Comparison of ENCODE assay signal across 9 mouse cellular contexts in genomic region chr11:109652505-109652904, GRCm38 (mm10). TPM values are rescaled to one million over a fixed set of nuclear protein-coding genes. Genes with fewer than 3 reads are reported as not detected.
A peak's percentile ranks its signal among the peaks of the same experiment; 100 is the strongest.
DNase-seq lines count a peak whose midpoint lies in the region; ATAC-seq and TF ChIP-seq lines count a peak whose summit lies in the region.
"Had no signal": no experiment of that assay in that cellular context is flagged by ENCODE, and none has a peak within 500 bp of the region (broad histone marks: within the 10 kb centered on the region; RNA-seq: fewer than 3 reads in every experiment).

No protein-coding gene starts in this region.

- H3K4me2 ChIP-seq in heart, embryonic 12.5 days: peak overlapping the region; percentile 91
- H3K4me2 ChIP-seq in forebrain, postnatal 0 days (ENCODE audit: low read depth): peak overlapping the region; percentile 76
- H3K4me2 ChIP-seq in liver, embryonic 16.5 days (ENCODE audit: low read depth, low read length): peak overlapping the region; percentile 96

- TF ChIP-seq CTCF in ES-Bruce4 (IDR thresholded peaks at IDR 0.05; ENCODE audit: low read depth, low read length): no peak
- no peak for TF ChIP-seq CTCF in forebrain, postnatal 0 days (IDR thresholded peaks at IDR 0.05; ENCODE audit: low read depth)

- no peak for ATAC-seq in heart, embryonic 12.5 days (ENCODE audit: insufficient number of reproducible peaks, low FRiP score)
- ATAC-seq in forebrain, postnatal 0 days: no peak
- no peak for ATAC-seq in liver, embryonic 16.5 days (ENCODE audit: low read depth)
- ATAC-seq in megakaryocyte progenitor cell, adult 5-6 weeks (replicated peaks; ENCODE audit: poor library complexity): no peak

- no peak for TF ChIP-seq POLR2A in ES-Bruce4 (IDR thresholded peaks at IDR 0.05; ENCODE audit: insufficient read depth, low read length)

- peaks cover 37% of the 10 kb centered on the region for H3K36me3 ChIP-seq in heart, embryonic 12.5 days
- peaks cover 16% of the 10 kb centered on the region for H3K36me3 ChIP-seq in ES-Bruce4 (ENCODE audit: control insufficient read depth, insufficient read depth, low read length, poor library complexity, severe bottlenecking)
- peaks cover 23% of the 10 kb centered on the region for H3K36me3 ChIP-seq in forebrain, postnatal 0 days (ENCODE audit: insufficient read depth)
- peaks cover 10% of the 10 kb centered on the region; the same call in 1 of the 2 replicates for H3K36me3 ChIP-seq in liver, embryonic 16.5 days (ENCODE audit: control insufficient read depth, insufficient read depth)

- H3K27ac ChIP-seq in heart, embryonic 12.5 days (ENCODE audit: poor library complexity, severe bottlenecking): peak overlapping the region; percentile 100
- no peak overlapping the region for H3K27ac ChIP-seq in ES-Bruce4 (ENCODE audit: insufficient read depth, low read length)
- H3K27ac ChIP-seq in forebrain, postnatal 0 days (ENCODE audit: low read depth, low read length): no peak overlapping the region
- peak overlapping the region; percentile 29 for H3K27ac ChIP-seq in liver, embryonic 16.5 days (ENCODE audit: low read length)

- peak overlapping the region; percentile 100 for H3K4me3 ChIP-seq in heart, embryonic 12.5 days
- H3K4me3 ChIP-seq in ES-Bruce4 (ENCODE audit: low read depth, low read length): no peak overlapping the region
- peak overlapping the region; percentile 93 for H3K4me3 ChIP-seq in forebrain, postnatal 0 days (ENCODE audit: low read depth, low read length)
- H3K4me3 ChIP-seq in liver, embryonic 16.5 days (ENCODE audit: low read depth, low read length): peak overlapping the region; percentile 85

- H3K9me3 ChIP-seq in heart, embryonic 12.5 days (replicated peaks): no peaks in the 10 kb centered on the region
- no peaks in the 10 kb centered on the region for H3K9me3 ChIP-seq in ES-Bruce4 (replicated peaks; ENCODE audit: control insufficient read depth, insufficient read depth, low read length, poor library complexity, severe bottlenecking)
- H3K9me3 ChIP-seq in forebrain, postnatal 0 days (ENCODE audit: low read length): no peaks in the 10 kb centered on the region
- no peaks in the 10 kb centered on the region for H3K9me3 ChIP-seq in liver, embryonic 16.5 days (replicated peaks; ENCODE audit: control insufficient read depth, low read length)

- DNase-seq in heart, adult 11 months: no peak
- DNase-seq in forebrain, postnatal 0 days: no peak
- no peak for DNase-seq in ovary, postnatal 10 days (ENCODE audit: low spot score)
- no peak for DNase-seq in B cell, adult 2 months
- DNase-seq: kidney, postnatal 36 days had no signal

- H3K4me1 ChIP-seq in heart, embryonic 12.5 days (replicated peaks): peaks cover 55% of the 10 kb centered on the region
- no peaks in the 10 kb centered on the region for H3K4me1 ChIP-seq in ES-Bruce4 (ENCODE audit: control insufficient read depth, insufficient read depth, low read length)
- peaks cover 33% of the 10 kb centered on the region for H3K4me1 ChIP-seq in forebrain, postnatal 0 days (ENCODE audit: insufficient read depth)
- H3K4me1 ChIP-seq in liver, embryonic 16.5 days (ENCODE audit: control insufficient read depth, low read depth, low read length): peaks cover 44% of the 10 kb centered on the region

- WGBS in heart, embryonic 12.5 days: 18% methylated on average over 6 of the region's 6 CpGs
- WGBS in forebrain, postnatal 0 days: 29% methylated on average over 6 of the region's 6 CpGs
- 24% methylated on average over 6 of the region's 6 CpGs for WGBS in liver, embryonic 16.5 days (ENCODE audit: insufficient replicate concordance)

- no peak for TF ChIP-seq EP300 in ES-Bruce4 (IDR thresholded peaks at IDR 0.05; ENCODE audit: insufficient read depth, low read depth, low read length)

- H3K9ac ChIP-seq in heart, embryonic 12.5 days: peak overlapping the region; percentile 100
- H3K9ac ChIP-seq in ES-Bruce4 (ENCODE audit: low read depth, poor library complexity, severe bottlenecking): 0 out of 2 replicates have a peak overlapping the region, but pooled peaks have one; percentile 96
- H3K9ac ChIP-seq in forebrain, postnatal 0 days: peak overlapping the region; percentile 88
- peak overlapping the region; percentile 89 for H3K9ac ChIP-seq in liver, embryonic 16.5 days (ENCODE audit: low read depth, low read length)

- no peaks in the 10 kb centered on the region for H3K27me3 ChIP-seq in heart, embryonic 12.5 days (replicated peaks)
- H3K27me3 ChIP-seq in ES-Bruce4 (ENCODE audit: control insufficient read depth, insufficient read depth, low read length, poor library complexity, severe bottlenecking): no peaks in the 10 kb centered on the region
- H3K27me3 ChIP-seq in forebrain, postnatal 0 days (ENCODE audit: insufficient read depth, low read length): no peaks in the 10 kb centered on the region
- peaks cover 3% of the 10 kb centered on the region; the same call in 1 of the 2 replicates for H3K27me3 ChIP-seq in liver, embryonic 16.5 days (ENCODE audit: control insufficient read depth, insufficient read depth, low read depth, low read length)

RNA-seq across cellular contexts. Expression of gene Prkar1a, which starts 3.3 kb away (rescaled TPM):
- polyA plus RNA-seq in heart, embryonic 12.5 days (2016; fragmentation: Nextera tagmentation; extraction: Ambion mirVana): 507 and 511 TPM in 2 replicates
- 91.8 and 98.3 TPM in 2 replicates for polyA plus RNA-seq in ES-Bruce4 (2011; ENCODE audit: insufficient read depth, insufficient read length, low read depth, missing spikeins)
- total RNA-seq in forebrain, postnatal 0 days (2014; rRNA removed): 231 and 294 TPM in 2 replicates
- polyA plus RNA-seq in forebrain, postnatal 0 days (2015; fragmentation: Nextera tagmentation; extraction: Ambion mirVana): 418 and 468 TPM in 2 replicates
- polyA plus RNA-seq in liver, embryonic 16.5 days (2015; fragmentation: Nextera tagmentation; extraction: Ambion mirVana): 109 and 112 TPM in 2 replicates
- total RNA-seq in megakaryocyte progenitor cell, adult 5-6 weeks (2015): 94.1 and 104 TPM in 2 replicates
- 59.8 and 77.3 TPM in 2 replicates for total RNA-seq in megakaryocyte progenitor cell, adult 5-6 weeks (2017)

RNA-seq across cellular contexts. Expression of gene Wipi1, which starts 40.7 kb away (rescaled TPM):
- polyA plus RNA-seq in heart, embryonic 12.5 days (2016; fragmentation: Nextera tagmentation; extraction: Ambion mirVana): 49.9 and 51.3 TPM in 2 replicates
- polyA plus RNA-seq in ES-Bruce4 (2011; ENCODE audit: insufficient read depth, insufficient read length, low read depth, missing spikeins): 26.9 and 27.7 TPM in 2 replicates
- 10.8 and 10.9 TPM in 2 replicates for total RNA-seq in forebrain, postnatal 0 days (2014; rRNA removed)
- 11.8 and 16.5 TPM in 2 replicates for polyA plus RNA-seq in forebrain, postnatal 0 days (2015; fragmentation: Nextera tagmentation; extraction: Ambion mirVana)
- polyA plus RNA-seq in liver, embryonic 16.5 days (2015; fragmentation: Nextera tagmentation; extraction: Ambion mirVana): 23.6 and 24.0 TPM in 2 replicates
- total RNA-seq in megakaryocyte progenitor cell, adult 5-6 weeks (2015): 7.4 and 8.8 TPM in 2 replicates
- total RNA-seq in megakaryocyte progenitor cell, adult 5-6 weeks (2017): 6.4 and 6.9 TPM in 2 replicates

Comparison
In these comparisons a context has a peak if more than half of its experiments do, and no peak if none do; other contexts are left out.
1. H3K27ac ChIP-seq: peak in heart, embryonic 12.5 days (single experiment) and liver, embryonic 16.5 days (single experiment); none in ES-Bruce4 (single experiment) and forebrain, postnatal 0 days (single experiment).
2. Peak in every context shown above with its lines, with median percentiles within 50 percentile points of each other: H3K4me2 ChIP-seq and H3K9ac ChIP-seq.